Mouse (Mus musculus): ENCODE results near the gene Xpo6. TPM values are rescaled to one million over a fixed set of nuclear protein-coding genes. Genes with fewer than 3 reads are reported as not detected.

The Xpo6 gene
- polyA plus RNA-seq, 1 experiment from 2014 or later: 60.8 TPM

DNA sequence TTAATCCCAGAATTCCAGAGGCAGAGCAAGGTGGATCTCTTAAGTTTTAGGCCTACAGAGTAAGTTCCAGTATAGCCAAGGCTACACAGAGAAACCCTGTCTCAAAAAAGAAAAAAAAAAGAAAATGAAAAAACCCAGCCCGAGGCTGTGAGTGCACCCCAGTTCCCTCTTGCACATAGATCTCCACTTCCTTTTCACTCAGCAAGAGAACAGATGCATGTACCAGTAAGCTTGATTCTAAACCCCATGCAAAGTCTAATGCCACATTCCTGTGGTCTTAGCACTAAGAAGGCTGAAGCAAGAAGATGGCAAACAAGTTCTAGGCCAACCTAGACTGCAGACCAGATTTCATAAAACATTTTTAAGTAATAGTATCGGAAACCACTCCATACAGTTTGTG lies 25.4 kb downstream of the Xpo6 start:
- Histone ChIP-seq H3K27ac (replicated peaks; ENCODE audit: low read depth, low read length) (no peak overlapping the region), H3K4me3 (ENCODE audit: low read depth, low read length) (no peak overlapping the region), H3K4me1 (ENCODE audit: control insufficient read depth, insufficient read depth, low read length) (no peaks in the 10 kb centered on the region), H3K27me3 (ENCODE audit: control insufficient read depth, insufficient read depth, low read length) (no peaks in the 10 kb centered on the region), H3K36me3 (replicated peaks; ENCODE audit: control insufficient read depth, insufficient read depth, low read depth, low read length) (peaks cover 3% of the 10 kb centered on the region; the same call in 1 of the 2 replicates), H3K9me3 (replicated peaks; ENCODE audit: control insufficient read depth, low read length) (no peaks in the 10 kb centered on the region), H3K9ac (replicated peaks; ENCODE audit: low read length) (no peak overlapping the region), H3K4me2 (ENCODE audit: low read depth, low read length) (no peak overlapping the region)
- WGBS: 89% methylated on average over 2 of the region's 2 CpGs
- ATAC-seq (replicated peaks; ENCODE audit: insufficient number of reproducible peaks, low FRiP score, low TSS enrichment, low read depth) (no peak), DNase-seq (ENCODE audit: low spot score) (no peak)

DNA sequence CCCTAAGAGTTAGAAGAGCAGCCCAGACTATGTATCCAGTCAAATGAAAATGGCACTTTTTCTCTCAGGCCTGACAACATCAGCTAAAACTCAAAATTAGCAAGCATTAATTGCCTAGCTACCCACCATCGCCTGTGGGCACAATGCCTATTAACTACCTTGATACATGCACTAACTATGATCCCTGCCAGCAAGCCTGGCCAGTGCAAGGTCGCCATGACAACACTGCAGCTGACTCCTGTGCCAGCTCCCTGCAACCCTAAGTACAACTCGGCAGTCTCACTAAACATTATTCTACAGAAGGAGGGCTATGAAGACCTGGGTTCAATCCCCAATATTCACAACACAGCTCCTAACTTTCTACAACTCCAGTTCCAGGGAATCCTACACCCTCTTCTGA lies 28.3 kb downstream of the Xpo6 start:
- WGBS: 89% methylated on average over 3 of the region's 3 CpGs
- Histone ChIP-seq H3K4me1 (ENCODE audit: control insufficient read depth, insufficient read depth, low read length) (no peaks in the 10 kb centered on the region), H3K9me3 (replicated peaks; ENCODE audit: control insufficient read depth, low read length) (no peaks in the 10 kb centered on the region), H3K9ac (replicated peaks; ENCODE audit: low read length) (no peak overlapping the region), H3K27ac (replicated peaks; ENCODE audit: low read depth, low read length) (no peak overlapping the region), H3K4me3 (ENCODE audit: low read depth, low read length) (no peak overlapping the region), H3K4me2 (ENCODE audit: low read depth, low read length) (no peak overlapping the region), H3K36me3 (replicated peaks; ENCODE audit: control insufficient read depth, insufficient read depth, low read depth, low read length) (peaks cover 8% of the 10 kb centered on the region; the same call in 1 of the 2 replicates), H3K27me3 (ENCODE audit: control insufficient read depth, insufficient read depth, low read length) (no peaks in the 10 kb centered on the region)
- ATAC-seq (replicated peaks; ENCODE audit: insufficient number of reproducible peaks, low FRiP score, low TSS enrichment, low read depth) (no peak), DNase-seq (ENCODE audit: low spot score) (no peak)

DNA sequence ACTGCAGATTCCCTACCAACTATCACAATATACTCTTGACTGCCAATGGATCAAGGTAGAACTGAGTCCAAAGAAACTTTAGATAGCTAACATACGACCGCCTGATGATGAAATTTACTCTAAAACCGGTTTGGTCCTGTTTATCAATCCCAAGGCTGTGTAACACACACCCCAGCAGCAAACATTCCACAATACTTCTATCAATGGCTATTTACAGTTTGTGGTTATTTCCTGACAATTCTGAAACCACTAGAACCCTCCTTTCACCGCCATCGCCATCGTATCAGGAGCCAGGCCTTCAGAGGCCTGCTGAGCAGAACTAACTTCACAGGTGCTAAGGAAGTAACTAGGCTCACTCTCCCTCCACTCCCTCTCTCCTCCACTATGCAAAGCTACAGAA lies 31.7 kb downstream of the Xpo6 start:
- Histone ChIP-seq H3K27me3 (ENCODE audit: control insufficient read depth, insufficient read depth, low read length) (no peaks in the 10 kb centered on the region), H3K9ac (replicated peaks; ENCODE audit: low read length) (no peak overlapping the region), H3K9me3 (replicated peaks; ENCODE audit: control insufficient read depth, low read length) (no peaks in the 10 kb centered on the region), H3K4me2 (ENCODE audit: low read depth, low read length) (no peak overlapping the region), H3K4me3 (ENCODE audit: low read depth, low read length) (no peak overlapping the region), H3K27ac (replicated peaks; ENCODE audit: low read depth, low read length) (no peak overlapping the region), H3K36me3 (replicated peaks; ENCODE audit: control insufficient read depth, insufficient read depth, low read depth, low read length) (peaks cover 8% of the 10 kb centered on the region; the same call in 1 of the 2 replicates), H3K4me1 (ENCODE audit: control insufficient read depth, insufficient read depth, low read length) (no peaks in the 10 kb centered on the region)
- DNase-seq (ENCODE audit: low spot score): no peak
- ATAC-seq (replicated peaks; ENCODE audit: insufficient number of reproducible peaks, low FRiP score, low TSS enrichment, low read depth): no peak
- 97% methylated on average over 6 of the region's 6 CpGs for WGBS

DNA sequence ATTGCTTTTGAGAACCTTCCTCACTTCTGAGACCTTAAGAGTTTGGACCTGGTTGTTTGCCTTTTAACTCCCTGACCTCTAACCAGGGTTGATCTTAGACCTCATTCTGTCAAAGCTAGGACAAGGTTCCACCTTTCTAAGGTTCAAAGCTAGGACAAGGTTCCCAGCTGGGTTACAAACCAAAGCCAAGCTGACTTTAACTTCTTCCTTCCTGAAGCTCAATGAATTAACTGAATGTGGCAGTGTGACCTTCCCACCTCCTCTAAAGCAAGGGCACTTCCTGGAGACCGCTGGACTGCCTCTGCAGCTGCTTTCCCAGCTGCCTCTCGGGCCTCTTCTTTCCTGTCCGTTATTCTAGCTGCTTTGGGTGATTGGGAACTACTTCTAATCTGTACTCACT lies 32.9 kb downstream of the Xpo6 start:
- H3K4me2 ChIP-seq (ENCODE audit: low read depth, low read length): no peak overlapping the region
- H3K36me3 ChIP-seq (replicated peaks; ENCODE audit: control insufficient read depth, insufficient read depth, low read depth, low read length): peaks cover 8% of the 10 kb centered on the region; the same call in 1 of the 2 replicates
- no peaks in the 10 kb centered on the region for H3K9me3 ChIP-seq (replicated peaks; ENCODE audit: control insufficient read depth, low read length)
- no peak overlapping the region for H3K27ac ChIP-seq (replicated peaks; ENCODE audit: low read depth, low read length)
- DNase-seq (ENCODE audit: low spot score) (peak; percentile 6), ATAC-seq (replicated peaks; ENCODE audit: insufficient number of reproducible peaks, low FRiP score, low TSS enrichment, low read depth) (no peak)
- H3K9ac ChIP-seq (replicated peaks; ENCODE audit: low read length): no peak overlapping the region
- H3K4me1 ChIP-seq (ENCODE audit: control insufficient read depth, insufficient read depth, low read length): no peaks in the 10 kb centered on the region
- H3K27me3 ChIP-seq (ENCODE audit: control insufficient read depth, insufficient read depth, low read length): no peaks in the 10 kb centered on the region
- no peak overlapping the region for H3K4me3 ChIP-seq (ENCODE audit: low read depth, low read length)
- WGBS: 36% methylated on average over 3 of the region's 3 CpGs

DNA sequence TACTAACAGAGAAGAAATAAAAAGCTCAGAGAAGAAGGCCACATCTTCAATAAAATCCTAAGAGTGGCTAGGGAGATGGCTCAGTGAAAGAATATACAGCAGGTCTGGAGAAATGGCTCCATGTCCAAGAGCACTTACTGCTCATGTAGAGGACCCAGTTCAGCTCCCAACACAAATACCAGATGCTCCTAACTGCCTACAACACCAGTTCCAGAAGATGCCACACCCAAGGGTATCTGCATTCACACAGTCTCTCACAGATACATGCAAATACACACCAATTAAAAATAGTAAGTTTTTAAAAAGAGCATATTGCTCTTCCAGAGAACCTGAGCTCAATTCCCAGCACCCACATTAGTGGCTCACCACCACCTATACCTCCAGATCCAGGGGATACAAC lies 33.7 kb downstream of the Xpo6 start:
- Histone ChIP-seq H3K27ac (replicated peaks; ENCODE audit: low read depth, low read length) (no peak overlapping the region), H3K27me3 (ENCODE audit: control insufficient read depth, insufficient read depth, low read length) (no peaks in the 10 kb centered on the region), H3K4me3 (ENCODE audit: low read depth, low read length) (no peak overlapping the region), H3K4me2 (ENCODE audit: low read depth, low read length) (no peak overlapping the region), H3K9me3 (replicated peaks; ENCODE audit: control insufficient read depth, low read length) (no peaks in the 10 kb centered on the region), H3K36me3 (replicated peaks; ENCODE audit: control insufficient read depth, insufficient read depth, low read depth, low read length) (peaks cover 6% of the 10 kb centered on the region; the same call in 1 of the 2 replicates), H3K4me1 (ENCODE audit: control insufficient read depth, insufficient read depth, low read length) (no peaks in the 10 kb centered on the region), H3K9ac (replicated peaks; ENCODE audit: low read length) (no peak overlapping the region)
- DNase-seq (ENCODE audit: low spot score): no peak
- ATAC-seq (replicated peaks; ENCODE audit: insufficient number of reproducible peaks, low FRiP score, low TSS enrichment, low read depth): no peak

DNA sequence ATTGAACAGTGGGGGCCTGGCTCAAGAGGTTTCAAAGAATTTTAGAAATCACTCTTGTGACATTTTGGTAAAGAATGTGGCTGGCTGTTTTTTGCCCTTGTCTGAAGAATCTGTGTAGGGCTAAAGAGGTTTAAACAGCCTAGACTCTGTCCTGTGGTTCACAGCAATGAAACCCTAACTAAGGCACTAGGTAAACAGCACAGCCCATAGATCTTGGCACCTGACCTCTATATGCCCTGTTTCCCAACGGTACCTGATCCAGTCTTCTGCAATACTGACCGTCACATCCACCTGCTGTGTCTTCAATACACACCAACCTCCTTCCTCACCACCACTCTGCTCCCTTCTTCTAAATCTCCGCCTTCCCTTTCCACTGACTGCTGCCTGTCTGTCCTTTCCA lies 42.1 kb downstream of the Xpo6 start:
- H3K36me3 ChIP-seq (replicated peaks; ENCODE audit: control insufficient read depth, insufficient read depth, low read depth, low read length): no peaks in the 10 kb centered on the region; the same call in 1 of the 2 replicates
- no peak overlapping the region for H3K9ac ChIP-seq (replicated peaks; ENCODE audit: low read length)
- no peak overlapping the region for H3K27ac ChIP-seq (replicated peaks; ENCODE audit: low read depth, low read length)
- no peaks in the 10 kb centered on the region for H3K9me3 ChIP-seq (replicated peaks; ENCODE audit: control insufficient read depth, low read length)
- H3K4me1 ChIP-seq (ENCODE audit: control insufficient read depth, insufficient read depth, low read length): no peaks in the 10 kb centered on the region
- no peak overlapping the region for H3K4me3 ChIP-seq (ENCODE audit: low read depth, low read length)
- H3K27me3 ChIP-seq (ENCODE audit: control insufficient read depth, insufficient read depth, low read length): no peaks in the 10 kb centered on the region
- WGBS: 89% methylated on average over 3 of the region's 3 CpGs
- DNase-seq (ENCODE audit: low spot score) (no peak), ATAC-seq (replicated peaks; ENCODE audit: insufficient number of reproducible peaks, low FRiP score, low TSS enrichment, low read depth) (no peak)
- H3K4me2 ChIP-seq (ENCODE audit: low read depth, low read length): no peak overlapping the region

DNA sequence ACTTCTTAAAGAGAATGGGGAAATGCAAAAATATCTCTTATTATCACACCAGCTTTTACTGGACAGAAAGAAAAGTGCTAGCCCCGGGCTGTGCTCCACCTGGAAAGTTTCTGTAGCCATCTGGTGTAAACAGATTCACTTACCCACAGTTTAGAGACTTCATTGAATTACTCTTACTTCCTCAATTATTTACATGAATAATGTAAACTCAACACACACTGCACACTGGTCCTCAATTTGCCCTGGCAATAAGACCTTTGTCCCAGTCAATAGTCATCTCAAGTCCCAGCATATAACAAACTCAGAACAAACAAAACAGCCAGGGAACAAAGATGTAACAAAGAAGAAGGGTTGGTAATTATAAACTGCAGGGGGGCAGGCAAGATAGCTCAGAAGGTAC lies 44.6 kb downstream of the Xpo6 start:
- Histone ChIP-seq H3K9ac (replicated peaks; ENCODE audit: low read length) (no peak overlapping the region), H3K4me1 (ENCODE audit: control insufficient read depth, insufficient read depth, low read length) (no peaks in the 10 kb centered on the region), H3K36me3 (replicated peaks; ENCODE audit: control insufficient read depth, insufficient read depth, low read depth, low read length) (peaks cover 3% of the 10 kb centered on the region; the same call in 1 of the 2 replicates), H3K4me3 (ENCODE audit: low read depth, low read length) (no peak overlapping the region), H3K9me3 (replicated peaks; ENCODE audit: control insufficient read depth, low read length) (no peaks in the 10 kb centered on the region), H3K27me3 (ENCODE audit: control insufficient read depth, insufficient read depth, low read length) (no peaks in the 10 kb centered on the region), H3K4me2 (ENCODE audit: low read depth, low read length) (no peak overlapping the region), H3K27ac (replicated peaks; ENCODE audit: low read depth, low read length) (no peak overlapping the region)
- no peak for DNase-seq (ENCODE audit: low spot score)
- 85% methylated on average over 1 of the region's 1 CpGs for WGBS
- no peak for ATAC-seq (replicated peaks; ENCODE audit: insufficient number of reproducible peaks, low FRiP score, low TSS enrichment, low read depth)

DNA sequence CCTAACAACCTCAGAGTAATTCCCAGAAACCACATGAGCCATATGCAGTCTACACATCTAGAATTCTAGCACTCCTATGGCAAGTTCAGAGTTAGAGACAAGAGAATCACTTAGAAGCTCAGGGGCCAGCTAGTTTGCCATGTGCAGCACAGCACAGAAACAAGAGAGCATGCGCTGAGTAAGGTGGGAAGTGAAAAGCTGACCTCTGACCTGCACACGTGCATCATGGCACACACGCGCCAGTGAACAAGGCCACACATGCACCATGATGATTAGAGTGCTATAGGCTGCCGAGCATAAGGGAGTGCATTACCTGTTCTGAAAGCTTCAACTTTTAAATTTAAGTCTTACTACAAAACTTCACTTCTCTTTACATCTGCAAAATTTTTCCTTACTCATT lies 45.6 kb downstream of the Xpo6 start:
- H3K4me1 ChIP-seq (ENCODE audit: control insufficient read depth, insufficient read depth, low read length): no peaks in the 10 kb centered on the region
- 80% methylated on average over 5 of the region's 5 CpGs for WGBS
- H3K27me3 ChIP-seq (ENCODE audit: control insufficient read depth, insufficient read depth, low read length): no peaks in the 10 kb centered on the region
- DNase-seq (ENCODE audit: low spot score): no peak
- H3K27ac ChIP-seq (replicated peaks; ENCODE audit: low read depth, low read length): no peak overlapping the region
- no peak overlapping the region for H3K4me3 ChIP-seq (ENCODE audit: low read depth, low read length)
- no peak overlapping the region for H3K4me2 ChIP-seq (ENCODE audit: low read depth, low read length)
- H3K36me3 ChIP-seq (replicated peaks; ENCODE audit: control insufficient read depth, insufficient read depth, low read depth, low read length): peaks cover 6% of the 10 kb centered on the region; the same call in 1 of the 2 replicates
- H3K9ac ChIP-seq (replicated peaks; ENCODE audit: low read length): no peak overlapping the region
- no peak for ATAC-seq (replicated peaks; ENCODE audit: insufficient number of reproducible peaks, low FRiP score, low TSS enrichment, low read depth)
- no peaks in the 10 kb centered on the region for H3K9me3 ChIP-seq (replicated peaks; ENCODE audit: control insufficient read depth, low read length)
